ENCODE assay signal across 8 mouse cellular contexts in the genomic region with DNA sequence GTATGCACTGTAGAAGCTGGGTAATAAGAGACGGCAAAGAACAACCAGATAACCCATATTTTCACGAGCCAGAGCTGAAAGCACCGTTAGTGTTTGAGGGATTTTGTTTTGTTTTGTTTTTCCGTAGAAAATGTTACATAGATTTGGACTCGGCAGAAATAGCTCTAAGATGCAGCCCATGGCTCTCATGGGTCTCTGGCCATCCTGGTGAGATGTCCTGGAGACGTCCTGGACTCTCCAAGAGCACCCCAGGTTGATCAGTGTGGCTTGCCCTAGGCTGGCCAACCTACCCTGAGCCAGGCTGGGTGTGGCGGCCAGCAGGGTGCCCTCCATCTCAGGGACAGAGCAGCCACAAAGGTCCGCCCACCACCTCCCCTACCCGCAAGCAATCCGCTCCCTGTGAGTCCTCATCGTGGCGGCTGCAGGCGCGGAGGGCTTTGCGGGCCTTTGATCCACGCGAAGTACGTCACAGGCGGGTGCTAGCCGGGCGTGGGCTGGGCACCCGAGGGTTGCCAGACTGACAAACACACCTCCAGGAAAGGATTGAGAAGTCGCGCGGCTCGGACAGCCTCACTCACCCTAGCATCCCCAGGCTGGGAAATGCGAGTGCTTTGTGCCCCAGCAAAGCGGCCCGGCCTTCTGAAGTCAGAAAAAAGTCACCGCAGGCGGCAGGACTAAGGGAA. TPM values are rescaled to one million over a fixed set of nuclear protein-coding genes. Genes with fewer than 3 reads are reported as not detected.
A peak's percentile ranks its signal among the peaks of the same experiment; 100 is the strongest.
DNase-seq lines count a peak whose midpoint lies in the region; ATAC-seq and TF ChIP-seq lines count a peak whose summit lies in the region.

No protein-coding gene starts in this region.

- peak overlapping the region; percentile 61 for H3K4me2 ChIP-seq in hindbrain, embryonic 15.5 days
- peak overlapping the region; percentile 71 for H3K4me2 ChIP-seq in midbrain, embryonic 12.5 days (replicated peaks)

- H3K9me3 ChIP-seq in hindbrain, embryonic 15.5 days, result no peaks in the 10 kb centered on the region
- H3K9me3 ChIP-seq in midbrain, embryonic 12.5 days, result no peaks in the 10 kb centered on the region

- no peak overlapping the region for H3K27ac ChIP-seq in testis, adult 2 months (ENCODE audit: control insufficient read depth, insufficient read depth, low read depth, low read length)
- H3K27ac ChIP-seq in hindbrain, embryonic 15.5 days (replicated peaks), result no peak overlapping the region
- no peak overlapping the region for H3K27ac ChIP-seq in midbrain, embryonic 12.5 days (replicated peaks)

- TF ChIP-seq CTCF in testis, adult 2 months (IDR thresholded peaks at IDR 0.05; ENCODE audit: control insufficient read depth, insufficient read depth, insufficient replicate concordance, low read depth, low read length), result no peak

- H3K36me3 ChIP-seq in testis, adult 2 months (ENCODE audit: control insufficient read depth, insufficient read depth, low read length), result no peaks in the 10 kb centered on the region
- no peaks in the 10 kb centered on the region for H3K36me3 ChIP-seq in hindbrain, embryonic 15.5 days
- H3K36me3 ChIP-seq in midbrain, embryonic 12.5 days, result no peaks in the 10 kb centered on the region

- H3K9ac ChIP-seq in hindbrain, embryonic 15.5 days, result peak overlapping the region; percentile 43
- peak overlapping the region; percentile 55 for H3K9ac ChIP-seq in midbrain, embryonic 12.5 days (replicated peaks)

- WGBS in hindbrain, embryonic 15.5 days, result 12% methylated on average over 31 of the region's 31 CpGs
- WGBS in midbrain, embryonic 12.5 days, result 9% methylated on average over 31 of the region's 31 CpGs

- peak; percentile 47; the same call in 1 of the 2 replicates for ATAC-seq in hindbrain, embryonic 15.5 days (ENCODE audit: low FRiP score, low read depth)
- ATAC-seq in midbrain, embryonic 12.5 days (ENCODE audit: low FRiP score, low read depth), result peak; percentile 55; the same call in 1 of the 2 replicates

- TF ChIP-seq POLR2A in testis, adult 2 months (IDR thresholded peaks at IDR 0.05; ENCODE audit: control insufficient read depth, low read depth, low read length), result no peak

- H3K4me3 ChIP-seq in testis, adult 2 months (ENCODE audit: control insufficient read depth, low read depth, low read length), result peak overlapping the region; percentile 47
- H3K4me3 ChIP-seq in hindbrain, embryonic 15.5 days, result peak overlapping the region; percentile 31
- peak overlapping the region; percentile 42 for H3K4me3 ChIP-seq in midbrain, embryonic 12.5 days

- H3K27me3 ChIP-seq in testis, adult 2 months (ENCODE audit: control insufficient read depth, insufficient read depth, low read length), result peaks cover 3% of the 10 kb centered on the region; the same call in 1 of the 2 replicates
- H3K27me3 ChIP-seq in hindbrain, embryonic 15.5 days, result peaks cover 21% of the 10 kb centered on the region
- H3K27me3 ChIP-seq in midbrain, embryonic 12.5 days, result peaks cover 71% of the 10 kb centered on the region

- peaks cover 14% of the 10 kb centered on the region for H3K4me1 ChIP-seq in testis, adult 2 months (ENCODE audit: control insufficient read depth, insufficient read depth, low read length)
- peaks cover 47% of the 10 kb centered on the region for H3K4me1 ChIP-seq in hindbrain, embryonic 15.5 days (replicated peaks)
- peaks cover 39% of the 10 kb centered on the region for H3K4me1 ChIP-seq in midbrain, embryonic 12.5 days

- DNase-seq in cerebellum, postnatal 25 days, result peak; percentile 28 to 31
- DNase-seq in cerebellum, adult 18-20 months, result no peak
- no peak for DNase-seq in testis, postnatal 14 days (ENCODE audit: low spot score)
- DNase-seq in thymus, postnatal 4 days, result peak; percentile 71
- DNase-seq in cerebellum, adult 9-10 months, result no peak

RNA-seq across cellular contexts. Expression of gene Cd247, which starts 52.2 kb away (rescaled TPM):
- polyA plus RNA-seq in testis, adult 2 months (2012; rRNA removed), result 16.6 and 17.2 TPM in 2 replicates
- polyA plus RNA-seq in hindbrain, embryonic 15.5 days (2015; fragmentation: Nextera tagmentation; extraction: Ambion mirVana), result 0.51 and 0.69 TPM in 2 replicates
- polyA plus RNA-seq in midbrain, embryonic 12.5 days (2016; fragmentation: Nextera tagmentation; extraction: Ambion mirVana), result 1.2 and 1.7 TPM in 2 replicates

Comparison
In these comparisons a context has a peak if more than half of its experiments do, and no peak if none do; other contexts are left out.
1. DNase-seq: peak in cerebellum, postnatal 25 days (2 of 2) and thymus, postnatal 4 days (single experiment); none in cerebellum, adult 18-20 months (0 of 2), testis, postnatal 14 days (single experiment) and cerebellum, adult 9-10 months (single experiment).
2. Peak in every context shown above with its lines, with median percentiles within 50 percentile points of each other: H3K4me3 ChIP-seq.